Mouse (Mus musculus): ENCODE results near the gene Terf2. TPM values are rescaled to one million over a fixed set of nuclear protein-coding genes. Genes with fewer than 3 reads are reported as not detected.
A peak's percentile ranks its signal among the peaks of the same experiment; 100 is the strongest.
"Not testable (repeated sequence)": the region's sequence is repeated elsewhere in the genome, so short reads cannot be mapped to it uniquely, and the experiment has no call there.

Terf2 gene
- polyA plus RNA-seq, 1 experiment from 2014 or later, result 28.8 TPM

DNA sequence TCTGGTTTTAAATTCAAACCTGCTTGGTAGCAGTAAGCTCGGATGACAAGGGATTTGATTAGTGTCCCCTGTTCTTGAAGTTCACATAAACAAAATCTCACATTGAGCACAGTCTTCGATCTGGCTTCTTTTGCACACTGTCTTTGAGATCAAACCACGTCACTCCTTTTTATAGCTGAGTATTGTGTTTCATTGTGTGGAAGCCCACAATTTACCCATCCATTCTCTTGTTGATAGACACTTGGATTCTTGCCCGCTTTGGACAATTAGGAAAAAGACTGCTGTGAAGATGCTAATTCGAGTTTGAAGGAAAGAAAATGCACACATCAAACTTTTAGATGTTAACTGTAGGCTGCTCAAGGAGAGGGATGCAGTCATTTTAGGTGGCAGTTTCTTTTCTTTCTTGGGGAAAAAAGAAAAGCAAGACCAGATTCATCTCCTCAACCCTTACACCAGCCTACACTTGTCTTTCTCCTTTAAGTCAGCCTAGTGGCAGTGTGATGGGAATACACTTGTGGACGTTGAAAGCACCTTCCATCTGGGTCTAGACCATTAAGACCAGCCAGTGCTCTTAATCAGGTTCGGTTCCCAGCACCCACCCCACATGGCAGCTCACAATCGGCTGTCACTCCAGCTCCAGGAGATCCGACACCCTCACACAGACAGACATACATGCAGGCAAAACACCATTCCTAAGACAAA, 14.4 kb upstream of the Terf2 start:
- no peaks in the 10 kb centered on the region for H3K27me3 ChIP-seq
- no peak overlapping the region for H3K4me2 ChIP-seq
- H3K9me3 ChIP-seq, result no peaks in the 10 kb centered on the region
- ATAC-seq (ENCODE audit: low FRiP score), result no peak
- H3K4me1 ChIP-seq (replicated peaks), result peaks cover 17% of the 10 kb centered on the region
- WGBS, result 59% methylated on average over 9 of the region's 9 CpGs
- no peaks in the 10 kb centered on the region for H3K36me3 ChIP-seq
- H3K4me3 ChIP-seq, result no peak overlapping the region
- no peak overlapping the region for H3K9ac ChIP-seq
- no peak overlapping the region for H3K27ac ChIP-seq

DNA sequence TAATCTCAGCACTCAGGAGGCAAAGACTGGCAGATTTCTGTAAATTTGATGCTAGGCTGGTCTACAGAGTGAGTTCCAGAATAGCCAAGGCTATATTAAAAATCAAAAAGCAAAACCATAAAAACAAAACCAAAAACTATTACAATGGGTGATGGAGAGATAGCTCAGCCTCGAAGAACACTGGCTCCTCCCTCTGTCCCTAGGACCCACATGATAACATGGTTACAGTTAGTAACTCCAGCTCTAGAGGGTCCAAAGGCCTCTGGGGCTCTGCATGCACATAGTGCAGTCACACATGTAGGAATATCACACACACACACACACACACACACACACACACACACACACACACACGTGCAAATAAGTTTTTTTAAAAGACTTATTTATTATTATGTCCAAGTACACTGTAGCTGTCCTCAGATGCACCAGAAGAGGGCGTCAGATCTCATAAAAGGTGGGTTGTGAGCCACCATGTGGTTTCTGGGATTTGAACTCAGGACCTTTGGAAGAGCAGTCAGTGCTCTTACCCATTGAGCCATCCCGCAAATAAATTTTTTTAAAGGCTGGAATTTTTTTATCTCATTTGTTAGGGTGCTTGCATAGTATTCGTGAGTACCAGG, 13.6 kb upstream of the Terf2 start:
- WGBS, result 93% methylated on average over 5 of the region's 5 CpGs
- no peak overlapping the region for H3K27ac ChIP-seq
- H3K36me3 ChIP-seq, result no peaks in the 10 kb centered on the region
- no peaks in the 10 kb centered on the region for H3K9me3 ChIP-seq
- H3K27me3 ChIP-seq, result no peaks in the 10 kb centered on the region
- H3K4me3 ChIP-seq, result no peak overlapping the region
- no peak overlapping the region for H3K4me2 ChIP-seq
- no peak for ATAC-seq (ENCODE audit: low FRiP score)
- no peak overlapping the region for H3K9ac ChIP-seq
- peaks cover 17% of the 10 kb centered on the region for H3K4me1 ChIP-seq (replicated peaks)

DNA sequence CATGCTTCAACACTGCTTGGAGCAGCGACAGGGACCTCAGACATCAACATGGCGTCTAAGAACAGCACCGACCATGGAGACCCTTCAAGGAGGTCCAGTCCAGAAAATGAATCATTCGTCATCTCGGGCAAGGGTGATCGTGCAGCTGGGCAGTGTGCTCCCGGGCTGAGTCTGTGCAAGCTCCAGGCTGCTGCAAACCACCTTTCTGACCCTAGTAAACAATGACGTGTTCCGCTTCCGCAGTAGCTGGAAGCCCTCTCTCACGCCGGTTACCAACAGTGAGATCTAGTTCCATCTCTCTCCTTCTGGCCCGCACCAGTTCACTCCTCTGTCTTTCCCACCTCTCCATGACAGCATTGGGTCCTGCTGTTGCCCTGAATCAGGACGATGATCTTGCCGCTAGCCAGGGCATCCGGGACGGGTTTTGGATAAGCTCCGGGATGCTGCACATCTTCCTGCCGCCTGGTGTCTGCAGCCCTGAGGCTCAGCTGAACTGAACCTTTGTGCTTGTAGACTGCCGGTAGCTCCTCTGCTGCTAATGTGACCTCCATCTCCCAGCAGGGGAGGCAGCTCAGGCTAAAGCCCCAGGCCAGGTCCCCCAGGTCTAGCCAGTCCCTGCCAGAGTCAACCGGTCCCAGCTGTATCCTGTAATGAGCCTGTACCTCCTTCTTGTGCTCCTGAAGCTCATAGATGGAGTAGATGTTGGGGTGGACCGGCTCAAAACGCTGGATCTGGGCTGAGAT, 12.8 kb upstream of the Terf2 start:
- 73% methylated on average over 23 of the region's 23 CpGs for WGBS
- no peak overlapping the region for H3K4me2 ChIP-seq
- H3K27ac ChIP-seq, result no peak overlapping the region
- no peaks in the 10 kb centered on the region for H3K9me3 ChIP-seq
- no peaks in the 10 kb centered on the region for H3K27me3 ChIP-seq
- H3K4me1 ChIP-seq (replicated peaks), result peaks cover 10% of the 10 kb centered on the region
- no peak overlapping the region for H3K4me3 ChIP-seq
- H3K36me3 ChIP-seq, result no peaks in the 10 kb centered on the region
- no peak for ATAC-seq (ENCODE audit: low FRiP score)
- no peak overlapping the region for H3K9ac ChIP-seq

DNA sequence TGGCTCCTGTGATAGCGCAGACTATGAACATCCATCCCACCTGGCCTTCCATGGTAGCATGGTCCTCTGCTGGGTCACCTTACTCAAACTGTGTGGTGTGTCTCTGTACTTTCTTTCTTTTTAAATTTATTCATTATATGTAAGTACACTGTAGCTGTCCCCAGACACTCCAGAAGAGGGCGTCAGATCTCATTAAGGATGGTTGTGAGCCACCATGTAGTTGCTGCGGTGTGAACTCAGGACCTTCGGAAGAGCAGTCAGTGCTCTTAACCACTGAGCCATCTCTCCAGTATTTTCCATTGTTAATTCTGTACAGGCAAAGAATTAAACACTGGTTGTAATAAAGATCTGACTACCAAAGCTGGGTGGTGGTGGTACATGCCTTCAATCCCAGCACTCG, 11.7 kb upstream of the Terf2 start:
- not testable (repeated sequence) for H3K9me3 ChIP-seq, H3K9ac ChIP-seq

DNA sequence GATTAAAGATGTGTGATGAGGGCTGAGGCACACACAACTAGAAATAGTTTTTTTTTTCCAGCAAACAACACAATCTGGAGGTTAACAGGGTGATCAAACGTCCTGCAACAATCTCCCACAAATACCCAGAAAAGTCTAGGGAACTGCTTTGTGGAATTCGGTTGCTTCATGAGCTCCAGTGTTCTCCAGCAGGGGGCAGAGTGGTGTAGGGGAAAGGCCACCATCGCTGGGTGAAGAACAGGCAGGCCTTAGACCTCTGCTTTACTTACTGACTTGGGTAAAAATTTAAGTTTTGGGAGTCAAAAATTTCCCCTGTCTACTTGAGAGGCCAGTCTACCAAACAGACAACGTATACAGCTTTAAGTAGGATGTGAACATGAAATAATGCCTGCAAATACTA, 8.2 kb upstream of the Terf2 start:
- Histone ChIP-seq H3K36me3 (no peaks in the 10 kb centered on the region), H3K4me1 (replicated peaks) (peaks cover 5% of the 10 kb centered on the region; the same call in 1 of the 2 replicates), H3K4me3 (no peak overlapping the region), H3K4me2 (no peak overlapping the region), H3K9me3 (no peaks in the 10 kb centered on the region), H3K27ac (no peak overlapping the region), H3K27me3 (no peaks in the 10 kb centered on the region), H3K9ac (no peak overlapping the region)
- 8% methylated on average over 4 of the region's 4 CpGs for WGBS
- ATAC-seq (ENCODE audit: low FRiP score), result no peak

More for the DNA sequence above, 11.7 kb upstream of the Terf2 start:
- not testable (repeated sequence) for H3K4me1 ChIP-seq (replicated peaks); H3K27me3 ChIP-seq; ATAC-seq (ENCODE audit: low FRiP score); H3K36me3 ChIP-seq; H3K4me3 ChIP-seq; H3K4me2 ChIP-seq; H3K27ac ChIP-seq
- 91% methylated on average over 5 of the region's 5 CpGs for WGBS

DNA sequence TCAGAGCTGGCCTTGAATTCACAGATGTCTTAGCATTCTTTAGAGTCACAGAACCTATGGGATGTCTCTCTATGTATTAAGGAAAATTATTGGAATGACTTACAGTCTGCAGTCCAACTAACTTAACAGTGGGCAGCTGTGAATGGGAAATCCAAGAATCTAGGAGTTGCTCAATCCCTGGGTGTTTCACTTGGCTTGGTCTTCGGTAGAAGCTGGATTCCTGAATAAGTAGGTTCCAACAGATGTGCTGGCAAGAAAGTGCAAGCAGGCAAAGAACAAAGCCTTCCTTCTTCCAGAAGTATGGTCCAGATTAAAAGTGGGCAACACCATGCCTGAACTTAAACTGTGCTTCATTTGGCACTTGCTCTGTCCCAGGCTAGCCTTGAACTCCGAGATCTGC, 4.3 kb upstream of the Terf2 start:
- H3K4me3 ChIP-seq, result no peak overlapping the region
- WGBS, result 91% methylated on average over 2 of the region's 2 CpGs

DNA sequence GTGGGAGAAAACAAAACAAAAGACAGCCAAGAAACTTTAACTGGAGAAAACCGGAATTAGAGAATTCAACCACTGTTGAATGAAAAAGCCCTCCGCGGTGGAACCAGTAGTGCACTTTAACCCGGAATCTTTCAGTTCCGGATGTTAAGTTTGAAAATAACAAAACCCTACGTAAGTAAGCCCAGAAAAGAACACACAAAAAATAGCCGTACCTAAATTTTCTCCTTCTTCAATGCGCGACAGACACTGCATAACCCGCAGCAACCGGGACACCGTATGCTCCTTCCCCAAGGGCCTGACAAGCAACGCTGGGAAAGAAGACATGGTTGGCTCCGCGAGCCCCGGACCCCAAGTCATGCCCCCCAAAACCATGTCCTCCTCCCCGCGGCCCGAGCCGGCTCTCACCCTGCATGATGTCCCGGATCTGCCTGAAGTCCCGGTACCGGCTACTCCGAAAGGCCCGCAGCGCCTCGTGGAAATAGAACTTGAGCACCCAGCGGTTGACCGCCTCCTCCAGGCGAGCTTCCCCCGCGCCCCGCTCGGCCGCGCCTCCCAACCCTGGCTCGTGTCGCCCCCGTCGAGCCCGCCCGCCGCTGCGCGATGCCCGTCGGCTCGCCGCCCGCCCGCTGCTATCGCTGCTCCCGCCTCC, 506 bp downstream of the Terf2 start:
- Histone ChIP-seq H3K4me1 (replicated peaks) (peaks cover 32% of the 10 kb centered on the region), H3K27ac (peak overlapping the region; percentile 89), H3K27me3 (no peaks in the 10 kb centered on the region), H3K9ac (peak overlapping the region; percentile 94), H3K36me3 (peaks cover 19% of the 10 kb centered on the region), H3K4me2 (peak overlapping the region; percentile 62), H3K9me3 (no peaks in the 10 kb centered on the region), H3K4me3 (peak overlapping the region; percentile 87)
- WGBS, result under 1% methylated on average over 49 of the region's 53 CpGs
- peak; percentile 70 for ATAC-seq (ENCODE audit: low FRiP score)

More for the DNA sequence above, 4.3 kb upstream of the Terf2 start:
- H3K36me3 ChIP-seq, result no peaks in the 10 kb centered on the region
- no peak overlapping the region for H3K4me2 ChIP-seq
- peaks cover 6% of the 10 kb centered on the region for H3K4me1 ChIP-seq (replicated peaks)
- no peaks in the 10 kb centered on the region for H3K27me3 ChIP-seq
- no peak for ATAC-seq (ENCODE audit: low FRiP score)
- H3K9me3 ChIP-seq, result no peaks in the 10 kb centered on the region
- no peak overlapping the region for H3K9ac ChIP-seq
- no peak overlapping the region for H3K27ac ChIP-seq

DNA sequence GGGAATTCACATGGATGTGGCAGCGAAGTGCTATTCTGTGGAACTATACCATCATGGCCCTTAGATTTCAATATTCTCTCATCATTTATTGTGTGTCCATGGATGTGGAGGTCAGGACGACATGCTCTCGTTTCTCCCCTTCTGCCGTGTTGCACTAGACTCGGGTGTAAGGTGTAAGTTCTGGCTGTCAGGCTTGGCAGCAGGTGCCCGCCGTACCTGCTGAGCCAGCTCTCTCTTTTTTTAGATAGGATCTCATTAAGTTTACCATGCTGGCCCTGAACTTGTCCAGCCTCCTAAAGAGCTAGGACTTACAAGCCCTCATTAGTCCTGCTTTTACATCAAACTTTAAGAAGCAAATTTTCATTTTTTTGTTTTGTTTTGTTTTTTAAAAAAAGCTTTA, 5.8 kb downstream of the Terf2 start:
- Histone ChIP-seq H3K36me3 (peaks cover 64% of the 10 kb centered on the region), H3K27ac (no peak overlapping the region), H3K4me3 (no peak overlapping the region), H3K27me3 (no peaks in the 10 kb centered on the region), H3K4me2 (no peak overlapping the region), H3K9ac (no peak overlapping the region), H3K4me1 (replicated peaks) (peaks cover 25% of the 10 kb centered on the region), H3K9me3 (no peaks in the 10 kb centered on the region)
- 96% methylated on average over 7 of the region's 7 CpGs for WGBS
- no peak for ATAC-seq (ENCODE audit: low FRiP score)

DNA sequence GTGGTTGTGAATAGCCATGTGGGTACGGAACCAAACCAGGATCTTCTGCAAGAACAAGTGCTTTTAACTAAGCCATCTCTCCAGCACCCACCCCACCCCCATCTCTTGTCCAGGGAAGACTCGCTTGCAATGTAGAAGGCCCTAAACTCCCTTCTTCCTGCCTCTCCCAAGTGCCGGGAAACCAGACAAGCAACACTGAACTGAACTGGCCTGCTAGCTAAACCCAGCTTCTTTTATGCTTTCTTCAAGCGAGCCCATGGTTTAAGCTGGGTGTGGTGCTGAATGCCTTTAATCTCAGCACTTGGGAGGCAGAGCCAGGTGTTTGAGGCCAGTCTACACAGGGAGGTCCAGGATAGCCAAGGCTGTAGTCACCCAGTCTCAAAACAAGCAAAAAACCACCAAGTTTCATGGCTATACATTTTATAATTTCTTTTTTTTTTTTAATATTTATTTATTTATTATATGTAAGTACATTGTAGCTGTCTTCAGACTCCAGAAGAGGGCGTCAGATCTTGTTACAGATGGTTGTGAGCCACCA, 7.8 kb downstream of the Terf2 start:
- Histone ChIP-seq H3K4me2 (no peak overlapping the region), H3K36me3 (peaks cover 70% of the 10 kb centered on the region), H3K9me3 (no peaks in the 10 kb centered on the region), H3K4me3 (no peak overlapping the region), H3K4me1 (replicated peaks) (peaks cover 6% of the 10 kb centered on the region; the same call in 1 of the 2 replicates), H3K9ac (no peak overlapping the region), H3K27me3 (no peaks in the 10 kb centered on the region), H3K27ac (no peak overlapping the region)
- no peak for ATAC-seq (ENCODE audit: low FRiP score)
- 93% methylated on average over 5 of the region's 5 CpGs for WGBS

DNA sequence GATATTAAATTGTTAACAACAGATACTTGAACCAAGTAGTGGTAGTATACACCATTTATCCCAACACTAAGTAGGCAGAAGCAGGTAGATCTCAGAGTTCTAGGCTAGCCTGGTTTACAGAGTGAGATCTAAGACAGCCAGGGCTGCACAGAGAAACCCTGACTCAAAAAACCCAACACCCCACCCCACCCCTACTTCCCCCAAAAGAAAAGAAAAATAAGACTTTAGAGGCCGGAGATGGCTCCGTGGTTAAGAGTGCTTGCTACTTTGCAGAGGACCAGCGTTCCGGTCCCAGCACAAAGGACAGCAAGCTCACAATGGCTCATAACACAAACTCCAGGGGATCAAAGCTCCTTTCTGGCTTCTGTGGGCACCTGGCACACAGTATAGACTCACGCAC, 10.3 kb downstream of the Terf2 start:
- Histone ChIP-seq H3K9me3 (no peaks in the 10 kb centered on the region), H3K27me3 (no peaks in the 10 kb centered on the region), H3K9ac (no peak overlapping the region), H3K27ac (no peak overlapping the region), H3K36me3 (peaks cover 70% of the 10 kb centered on the region), H3K4me3 (no peak overlapping the region), H3K4me2 (no peak overlapping the region), H3K4me1 (replicated peaks) (no peaks in the 10 kb centered on the region)
- ATAC-seq (ENCODE audit: low FRiP score), result no peak
- 97% methylated on average over 5 of the region's 5 CpGs for WGBS

DNA sequence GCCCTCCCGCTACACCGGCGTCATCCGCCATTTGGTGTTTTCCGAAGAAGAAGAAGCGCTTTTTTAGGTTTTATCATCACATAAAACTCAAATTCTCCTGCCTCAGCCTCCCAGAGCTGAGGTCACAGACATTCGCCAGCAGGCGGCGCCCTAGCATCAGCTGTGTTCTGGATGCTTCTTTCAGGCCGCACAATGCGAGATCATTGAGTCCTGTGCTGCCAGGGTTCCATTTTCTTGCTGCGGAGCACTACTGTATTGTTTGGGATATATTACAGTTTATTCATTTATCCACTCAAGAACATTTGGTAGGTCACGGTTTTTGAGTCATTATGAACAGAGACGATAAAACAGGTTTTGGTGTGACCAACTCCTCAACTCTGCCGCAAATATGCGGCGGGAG, 11.0 kb downstream of the Terf2 start:
- Histone ChIP-seq H3K4me2 (no peak overlapping the region), H3K4me1 (replicated peaks) (no peaks in the 10 kb centered on the region), H3K9me3 (no peaks in the 10 kb centered on the region), H3K27ac (no peak overlapping the region), H3K9ac (no peak overlapping the region), H3K4me3 (no peak overlapping the region), H3K27me3 (no peaks in the 10 kb centered on the region), H3K36me3 (peaks cover 71% of the 10 kb centered on the region)
- ATAC-seq (ENCODE audit: low FRiP score), result no peak
- 98% methylated on average over 17 of the region's 17 CpGs for WGBS

DNA sequence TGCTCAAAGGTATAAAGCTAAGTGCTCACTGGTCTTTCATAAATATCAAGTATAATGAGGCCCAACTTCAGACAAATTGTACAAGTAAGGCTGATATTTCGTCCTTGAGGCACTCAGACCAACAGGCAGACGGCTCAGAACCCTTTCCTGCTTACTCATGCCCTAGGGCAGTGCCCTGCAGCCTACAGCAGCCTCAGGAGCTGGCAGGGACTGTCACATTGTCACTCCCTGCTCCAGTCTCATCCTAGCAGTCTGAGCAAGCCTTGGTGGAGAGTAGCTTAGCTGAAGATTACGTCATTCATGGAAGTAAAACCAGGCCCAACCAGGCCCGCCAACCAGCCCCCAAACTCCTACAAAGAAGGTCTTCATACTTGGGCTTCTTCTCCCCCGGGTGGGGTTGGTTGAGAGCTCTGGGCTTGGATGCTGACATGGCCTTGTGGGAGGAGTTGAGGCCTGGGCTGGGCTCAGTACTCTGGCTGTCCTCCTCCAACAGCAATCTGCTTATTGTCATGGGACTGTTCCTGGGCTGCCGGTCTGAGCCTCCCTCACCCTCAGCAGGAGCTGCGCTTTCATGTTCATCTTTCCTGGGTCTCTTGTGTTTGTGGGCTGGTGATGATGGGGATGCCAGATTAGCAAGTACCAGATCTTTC, 20.0 kb downstream of the Terf2 start:
- no peak overlapping the region for H3K27ac ChIP-seq
- H3K27me3 ChIP-seq, result no peaks in the 10 kb centered on the region
- no peaks in the 10 kb centered on the region for H3K4me1 ChIP-seq (replicated peaks)
- H3K9me3 ChIP-seq, result no peaks in the 10 kb centered on the region
- ATAC-seq (ENCODE audit: low FRiP score), result no peak
- H3K4me3 ChIP-seq, result no peak overlapping the region
- WGBS, result 95% methylated on average over 7 of the region's 7 CpGs
- H3K9ac ChIP-seq, result no peak overlapping the region
- H3K4me2 ChIP-seq, result no peak overlapping the region
- peaks cover 89% of the 10 kb centered on the region for H3K36me3 ChIP-seq

Data from hindbrain, embryonic 13.5 days (tissue).